Mouse (Mus musculus): ENCODE measurements around the gene Grem2.

Gene Grem2

GRCm38 (mm10) chr1:174788617-174789016 is 133.0 kb downstream of the Grem2 start:
- no peak for DNase-seq (ENCODE audit: low read depth)

Data from NIH3T3 (cell line).